Mouse (Mus musculus) C2C12 (cell line): ENCODE measurements around the gene Tbxa2r. TPM values are rescaled to one million over a fixed set of nuclear protein-coding genes. Genes with fewer than 3 reads are reported as not detected.
A peak's percentile ranks its signal among the peaks of the same experiment; 100 is the strongest.

Source experiments
- H3K27me3 ChIP-seq: one replicate; pipeline ENCODE4 v1.6.1; 2011; ENCODE audit not compliant: control insufficient read depth, insufficient read depth, insufficient read length
- H3K36me3 ChIP-seq: one replicate; pipeline ENCODE4 v1.6.1; 2011; ENCODE audit not compliant: control insufficient read depth, insufficient read depth
- H3K4me3 ChIP-seq: one replicate; pipeline ENCODE4 v1.5.1; 2011; ENCODE audit warnings: mild to moderate bottlenecking, control low read depth; ENCODE audit not compliant: poor library complexity, insufficient read depth, severe bottlenecking
- H3K79me2 ChIP-seq: one replicate; pipeline ENCODE4 v1.6.1; 2011; ENCODE audit not compliant: control insufficient read depth, insufficient read depth
- H3K79me3 ChIP-seq: one replicate; pipeline ENCODE4 v1.6.1; 2011; ENCODE audit warnings: low read depth, control low read depth
- H3ac ChIP-seq: one replicate; pipeline ENCODE3; 2011; ENCODE audit warnings: low read depth; ENCODE audit not compliant: control insufficient read depth, insufficient read length
- CEBPB ChIP-seq: IDR thresholded peaks from one replicate; pipeline ENCODE4 v1.6.1; 2011; ENCODE audit warnings: low read depth, mild to moderate bottlenecking, control low read depth, moderate library complexity
- CTCF ChIP-seq: IDR thresholded peaks from one replicate; pipeline ENCODE4 v1.5.1; 2011; ENCODE audit not compliant: control insufficient read depth, insufficient read depth, insufficient read length
- FOSL1 ChIP-seq: IDR thresholded peaks from one replicate; pipeline ENCODE4 v1.8.0; 2011; ENCODE audit warnings: mild to moderate bottlenecking, low read length; ENCODE audit not compliant: poor library complexity, insufficient read depth, severe bottlenecking
- MAX ChIP-seq: IDR thresholded peaks from one replicate; pipeline ENCODE4 v1.6.1; 2011; ENCODE audit warnings: mild to moderate bottlenecking, control low read depth
- MYOD1 ChIP-seq: IDR thresholded peaks from one replicate; pipeline ENCODE4 v1.6.1; 2011; ENCODE audit warnings: low read depth; ENCODE audit not compliant: control insufficient read depth, insufficient read length
- MYOG ChIP-seq: IDR thresholded peaks from one replicate; pipeline ENCODE4 v1.6.1; 2011; ENCODE audit not compliant: control insufficient read depth, insufficient read length; ENCODE audit errors: extremely low read depth
- USF1 ChIP-seq: IDR thresholded peaks from one replicate; pipeline ENCODE4 v1.6.1; 2011; ENCODE audit warnings: low read depth, mild to moderate bottlenecking, control low read depth, moderate library complexity
- polyA plus RNA-seq: library from polyadenylated mRNA; unstranded; fragments of >200 nt; fragmentation: generic; extraction: Trizol; gene quantifications from one replicate; pipeline ENCODE4 v1.2.1, GENCODE M21; 2012; ENCODE audit warnings: missing spikeins

Gene Tbxa2r
- polyA plus RNA-seq, 1 experiment: 0.02 TPM

GRCm38 (mm10) chr10:81375322-81375721 lies 46.8 kb downstream of the Tbxa2r start:
- H3K79me3 ChIP-seq: peaks cover 55% of the 10 kb centered on the region
- peaks cover 72% of the 10 kb centered on the region for H3K79me2 ChIP-seq
- TF ChIP-seq USF1: no peak
- TF ChIP-seq MYOG: no peak
- TF ChIP-seq FOSL1: no peak
- TF ChIP-seq CEBPB: no peak
- TF ChIP-seq MAX: no peak
- no peak for TF ChIP-seq CTCF
- no peak for TF ChIP-seq MYOD1
- no peak overlapping the region for H3ac ChIP-seq
- H3K4me3 ChIP-seq: no peak overlapping the region
- no peaks in the 10 kb centered on the region for H3K27me3 ChIP-seq
- peaks cover 48% of the 10 kb centered on the region for H3K36me3 ChIP-seq

- Histone ChIP-seq H3K36me3 (peaks cover 46% of the 10 kb centered on the region), H3K79me2 (peaks cover 66% of the 10 kb centered on the region), H3ac (peak overlapping the region; percentile 96), H3K27me3 (no peaks in the 10 kb centered on the region), H3K79me3 (peaks cover 55% of the 10 kb centered on the region), H3K4me3 (peak overlapping the region; percentile 97)
- TF ChIP-seq CTCF (no peak), MYOD1 (no peak)
Observed at GRCm38 (mm10) chr10:81376561-81377361, 48.2 kb downstream of the Tbxa2r start.

DNA sequence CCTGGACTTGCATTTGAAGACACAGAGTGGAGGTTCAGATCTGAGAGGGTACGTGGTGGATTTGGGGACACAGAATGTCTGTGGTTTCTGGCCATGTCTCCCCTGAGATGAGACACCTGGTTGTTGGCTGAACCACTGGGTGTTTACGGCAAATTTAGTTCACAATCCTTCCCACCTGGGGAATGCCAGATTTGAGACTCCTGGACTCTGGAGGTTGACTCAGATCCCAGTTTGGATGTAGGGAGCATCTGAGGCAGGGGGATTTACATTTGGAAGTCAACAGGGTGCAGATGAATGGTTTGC lies 48.8 kb downstream of the Tbxa2r start:
- H3K4me3 ChIP-seq: peak overlapping the region; percentile 97
- no peaks in the 10 kb centered on the region for H3K27me3 ChIP-seq
- H3K79me2 ChIP-seq: peaks cover 60% of the 10 kb centered on the region
- no peak for TF ChIP-seq CEBPB
- no peak for TF ChIP-seq FOSL1
- TF ChIP-seq MYOG: no peak
- TF ChIP-seq USF1: no peak
- TF ChIP-seq MYOD1: no peak
- no peak for TF ChIP-seq MAX
- TF ChIP-seq CTCF: no peak
- peaks cover 43% of the 10 kb centered on the region for H3K36me3 ChIP-seq
- peaks cover 52% of the 10 kb centered on the region for H3K79me3 ChIP-seq
- peak overlapping the region; percentile 96 for H3ac ChIP-seq

DNA sequence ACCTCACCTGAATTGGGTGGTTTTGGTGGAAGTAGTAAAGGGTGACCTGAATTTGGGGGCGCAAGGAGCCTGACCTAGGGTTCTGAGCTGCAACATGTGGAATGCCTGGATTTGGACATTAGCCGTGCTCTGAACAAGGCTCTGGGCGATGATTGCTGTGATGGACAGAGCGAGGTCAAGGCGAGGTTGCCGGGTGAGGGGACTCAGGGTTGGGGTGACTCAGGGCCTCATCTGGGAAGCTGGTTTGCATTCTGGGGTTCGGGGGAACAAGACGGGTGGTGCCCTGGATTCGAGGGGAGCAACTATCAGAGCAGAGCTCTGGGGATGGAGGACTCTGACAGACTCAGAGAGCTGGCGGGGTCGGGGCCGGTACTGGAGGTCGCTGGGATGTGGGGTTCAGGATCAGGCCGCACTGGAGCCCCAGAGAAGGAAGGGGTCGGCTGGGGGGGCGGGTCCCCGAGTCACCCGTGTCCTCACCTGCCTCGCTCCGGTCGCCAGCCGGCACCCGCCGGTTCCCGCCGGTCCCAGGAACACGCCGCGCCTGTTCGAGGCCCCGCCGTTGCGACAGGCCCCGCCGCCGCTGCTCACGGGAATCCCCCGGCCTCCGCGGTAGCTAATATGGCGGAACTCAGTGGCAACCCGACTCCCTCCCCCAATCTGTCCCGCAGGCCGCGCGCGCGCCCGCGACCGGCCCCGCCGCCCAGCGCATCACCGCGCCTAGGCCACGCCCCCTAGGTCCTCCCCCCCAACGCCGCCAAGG lies 49.4 kb downstream of the Tbxa2r start, which contains the start of gene Fzr1:
Gene Fzr1 (minus strand): TSS at position 724 of the 760 bp plus-strand sequence.
- H3ac ChIP-seq: peak within 1 kb of the TSS; percentile 96
- H3K36me3 ChIP-seq: peaks cover 36% of the 10 kb centered on the region
- TF ChIP-seq MYOG (no peak), CEBPB (no peak), CTCF (no peak), USF1 (no peak), FOSL1 (no peak), MYOD1 (no peak), MAX (no peak)
- H3K4me3 ChIP-seq: peak within 1 kb of the TSS; percentile 97
- H3K79me3 ChIP-seq: peaks cover 49% of the 10 kb centered on the region
- H3K27me3 ChIP-seq: no peaks in the 10 kb centered on the region
- peaks cover 53% of the 10 kb centered on the region for H3K79me2 ChIP-seq

DNA sequence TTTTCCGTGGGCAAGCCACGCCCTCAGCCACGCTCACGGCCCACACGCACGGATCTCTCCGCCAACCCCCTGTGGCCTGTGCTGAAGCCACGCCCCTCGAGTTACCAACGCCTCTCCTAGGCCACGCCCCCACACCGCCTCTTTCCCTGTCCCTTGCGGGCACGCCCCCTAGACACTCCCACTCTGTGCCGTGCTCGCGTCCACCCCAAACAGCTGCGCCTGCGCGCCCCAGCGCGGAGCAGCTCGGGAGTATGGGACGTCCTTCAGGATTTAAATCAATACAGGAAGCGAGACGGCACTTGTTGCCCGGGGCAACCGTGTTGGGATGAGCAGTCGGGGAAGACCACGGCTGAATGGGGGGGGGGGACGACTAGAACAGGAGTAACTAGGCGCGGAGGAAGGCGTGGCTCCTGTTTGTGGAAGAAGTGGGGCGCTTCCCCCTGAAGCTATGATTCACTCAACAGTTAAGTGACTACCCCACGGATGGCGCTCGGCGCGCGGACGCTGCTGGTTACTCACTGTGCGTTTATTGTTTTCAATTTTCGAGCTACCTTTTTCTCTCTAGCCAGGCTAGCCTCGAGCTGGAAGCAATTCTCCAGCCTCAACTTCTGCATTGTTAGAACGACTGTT lies 50.1 kb downstream of the Tbxa2r start:
- Histone ChIP-seq H3K79me2 (peaks cover 46% of the 10 kb centered on the region), H3K36me3 (peaks cover 29% of the 10 kb centered on the region), H3K4me3 (peak overlapping the region; percentile 97), H3ac (peak overlapping the region; percentile 51), H3K27me3 (no peaks in the 10 kb centered on the region), H3K79me3 (peaks cover 42% of the 10 kb centered on the region)
- no peak for TF ChIP-seq USF1
- TF ChIP-seq FOSL1: peak; percentile 10
- no peak for TF ChIP-seq CTCF
- TF ChIP-seq MYOG: no peak
- TF ChIP-seq MYOD1: no peak
